Mouse (Mus musculus): ENCODE results near the gene Xirp2. TPM values are rescaled to one million over a fixed set of nuclear protein-coding genes. Genes with fewer than 3 reads are reported as not detected.
"Not testable (repeated sequence)": the region's sequence is repeated elsewhere in the genome, so short reads cannot be mapped to it uniquely, and the experiment has no call there.

Gene Xirp2
- polyA plus RNA-seq (2012; rRNA removed) = 0.01 TPM in 1 of 2 replicates, not detected in the other

- H3K4me3 ChIP-seq (ENCODE audit: control insufficient read depth, low read depth, low read length) = no peak within 1 kb of the TSS
- H3K4me1 ChIP-seq (ENCODE audit: control insufficient read depth, insufficient read depth, low read length) = no peaks in the 10 kb centered on the region
- H3K27me3 ChIP-seq (ENCODE audit: control insufficient read depth, insufficient read depth, low read length) = no peaks in the 10 kb centered on the region
- TF ChIP-seq CTCF (IDR thresholded peaks at IDR 0.05; ENCODE audit: control insufficient read depth, insufficient read depth, insufficient replicate concordance, low read depth, low read length) (no peak), POLR2A (IDR thresholded peaks at IDR 0.05; ENCODE audit: control insufficient read depth, low read depth, low read length) (no peak)
- H3K36me3 ChIP-seq (ENCODE audit: control insufficient read depth, insufficient read depth, low read length) = no peaks in the 10 kb centered on the region
- no peak within 1 kb of the TSS for H3K27ac ChIP-seq (ENCODE audit: control insufficient read depth, insufficient read depth, low read depth, low read length)
These were observed at the start of gene Xirp2 for GRCm38 (mm10) chr2:67445780-67446179. Gene Xirp2, plus strand, starts transcription at chr2:67446002.

- H3K4me3 ChIP-seq (ENCODE audit: control insufficient read depth, low read depth, low read length); H3K27me3 ChIP-seq (ENCODE audit: control insufficient read depth, insufficient read depth, low read length): not testable (repeated sequence)
These were observed 32.4 kb upstream of the Xirp2 start, which contains the start of gene Gm21830 for GRCm38 (mm10) chr2:67413425-67413824. Gene Gm21830, plus strand, starts transcription at chr2:67413725.

GRCm38 (mm10) chr2:67420853-67421252 lies 24.9 kb upstream of the Xirp2 start:
- no peaks in the 10 kb centered on the region for H3K27me3 ChIP-seq (ENCODE audit: control insufficient read depth, insufficient read depth, low read length)
- H3K4me3 ChIP-seq (ENCODE audit: control insufficient read depth, low read depth, low read length) = no peak overlapping the region
- H3K27ac ChIP-seq (ENCODE audit: control insufficient read depth, insufficient read depth, low read depth, low read length) = no peak overlapping the region
- H3K36me3 ChIP-seq (ENCODE audit: control insufficient read depth, insufficient read depth, low read length) = no peaks in the 10 kb centered on the region
- H3K4me1 ChIP-seq (ENCODE audit: control insufficient read depth, insufficient read depth, low read length) = no peaks in the 10 kb centered on the region
- no peak for TF ChIP-seq CTCF (IDR thresholded peaks at IDR 0.05; ENCODE audit: control insufficient read depth, insufficient read depth, insufficient replicate concordance, low read depth, low read length)
- TF ChIP-seq POLR2A (IDR thresholded peaks at IDR 0.05; ENCODE audit: control insufficient read depth, low read depth, low read length) = no peak

More at GRCm38 (mm10) chr2:67413425-67413824, 32.4 kb upstream of the Xirp2 start, which contains the start of gene Gm21830:
- H3K27ac ChIP-seq (ENCODE audit: control insufficient read depth, insufficient read depth, low read depth, low read length); H3K36me3 ChIP-seq (ENCODE audit: control insufficient read depth, insufficient read depth, low read length); H3K4me1 ChIP-seq (ENCODE audit: control insufficient read depth, insufficient read depth, low read length): not testable (repeated sequence)

- Histone ChIP-seq H3K36me3 (ENCODE audit: control insufficient read depth, insufficient read depth, low read length) (no peaks in the 10 kb centered on the region), H3K27me3 (ENCODE audit: control insufficient read depth, insufficient read depth, low read length) (no peaks in the 10 kb centered on the region), H3K4me1 (ENCODE audit: control insufficient read depth, insufficient read depth, low read length) (no peaks in the 10 kb centered on the region), H3K27ac (ENCODE audit: control insufficient read depth, insufficient read depth, low read depth, low read length) (no peak overlapping the region), H3K4me3 (ENCODE audit: control insufficient read depth, low read depth, low read length) (no peak overlapping the region)
- TF ChIP-seq CTCF (IDR thresholded peaks at IDR 0.05; ENCODE audit: control insufficient read depth, insufficient read depth, insufficient replicate concordance, low read depth, low read length) (no peak), POLR2A (IDR thresholded peaks at IDR 0.05; ENCODE audit: control insufficient read depth, low read depth, low read length) (no peak)
These were observed 23.0 kb upstream of the Xirp2 start for GRCm38 (mm10) chr2:67422799-67423198.

- H3K36me3 ChIP-seq (ENCODE audit: control insufficient read depth, insufficient read depth, low read length) = no peaks in the 10 kb centered on the region
- H3K4me3 ChIP-seq (ENCODE audit: control insufficient read depth, low read depth, low read length) = no peak within 1 kb of the TSS
- no peaks in the 10 kb centered on the region for H3K4me1 ChIP-seq (ENCODE audit: control insufficient read depth, insufficient read depth, low read length)
- H3K27ac ChIP-seq (ENCODE audit: control insufficient read depth, insufficient read depth, low read depth, low read length) = no peak within 1 kb of the TSS
- TF ChIP-seq CTCF (IDR thresholded peaks at IDR 0.05; ENCODE audit: control insufficient read depth, insufficient read depth, insufficient replicate concordance, low read depth, low read length) = no peak
- no peak for TF ChIP-seq POLR2A (IDR thresholded peaks at IDR 0.05; ENCODE audit: control insufficient read depth, low read depth, low read length)
- H3K27me3 ChIP-seq (ENCODE audit: control insufficient read depth, insufficient read depth, low read length) = no peaks in the 10 kb centered on the region
These were observed 12.7 kb upstream of the Xirp2 start, which contains the start of gene Gm26727 for GRCm38 (mm10) chr2:67433081-67433480. Gene Gm26727, minus strand, starts transcription at chr2:67433181.

- no peak overlapping the region for H3K27ac ChIP-seq (ENCODE audit: control insufficient read depth, insufficient read depth, low read depth, low read length)
- no peaks in the 10 kb centered on the region for H3K36me3 ChIP-seq (ENCODE audit: control insufficient read depth, insufficient read depth, low read length)
- no peak overlapping the region for H3K4me3 ChIP-seq (ENCODE audit: control insufficient read depth, low read depth, low read length)
- H3K27me3 ChIP-seq (ENCODE audit: control insufficient read depth, insufficient read depth, low read length) = no peaks in the 10 kb centered on the region
- H3K4me1 ChIP-seq (ENCODE audit: control insufficient read depth, insufficient read depth, low read length) = no peaks in the 10 kb centered on the region
- TF ChIP-seq CTCF (IDR thresholded peaks at IDR 0.05; ENCODE audit: control insufficient read depth, insufficient read depth, insufficient replicate concordance, low read depth, low read length) (no peak), POLR2A (IDR thresholded peaks at IDR 0.05; ENCODE audit: control insufficient read depth, low read depth, low read length) (no peak)
These were observed 7.5 kb upstream of the Xirp2 start for GRCm38 (mm10) chr2:67438309-67438708.

GRCm38 (mm10) chr2:67446772-67447171 lies 970 bp downstream of the Xirp2 start:
- no peak overlapping the region for H3K27ac ChIP-seq (ENCODE audit: control insufficient read depth, insufficient read depth, low read depth, low read length)
- H3K4me1 ChIP-seq (ENCODE audit: control insufficient read depth, insufficient read depth, low read length) = no peaks in the 10 kb centered on the region
- TF ChIP-seq POLR2A (IDR thresholded peaks at IDR 0.05; ENCODE audit: control insufficient read depth, low read depth, low read length) = no peak
- no peak for TF ChIP-seq CTCF (IDR thresholded peaks at IDR 0.05; ENCODE audit: control insufficient read depth, insufficient read depth, insufficient replicate concordance, low read depth, low read length)

GRCm38 (mm10) chr2:67447206-67447605 lies 1.4 kb downstream of the Xirp2 start:
- H3K4me3 ChIP-seq (ENCODE audit: control insufficient read depth, low read depth, low read length) = no peak overlapping the region
- no peak overlapping the region for H3K27ac ChIP-seq (ENCODE audit: control insufficient read depth, insufficient read depth, low read depth, low read length)
- no peaks in the 10 kb centered on the region for H3K36me3 ChIP-seq (ENCODE audit: control insufficient read depth, insufficient read depth, low read length)
- H3K4me1 ChIP-seq (ENCODE audit: control insufficient read depth, insufficient read depth, low read length) = no peaks in the 10 kb centered on the region
- TF ChIP-seq POLR2A (IDR thresholded peaks at IDR 0.05; ENCODE audit: control insufficient read depth, low read depth, low read length) = no peak
- TF ChIP-seq CTCF (IDR thresholded peaks at IDR 0.05; ENCODE audit: control insufficient read depth, insufficient read depth, insufficient replicate concordance, low read depth, low read length) = no peak
- no peaks in the 10 kb centered on the region for H3K27me3 ChIP-seq (ENCODE audit: control insufficient read depth, insufficient read depth, low read length)

More at GRCm38 (mm10) chr2:67446772-67447171, 970 bp downstream of the Xirp2 start:
- H3K4me3 ChIP-seq (ENCODE audit: control insufficient read depth, low read depth, low read length) = no peak overlapping the region
- H3K36me3 ChIP-seq (ENCODE audit: control insufficient read depth, insufficient read depth, low read length) = no peaks in the 10 kb centered on the region
- no peaks in the 10 kb centered on the region for H3K27me3 ChIP-seq (ENCODE audit: control insufficient read depth, insufficient read depth, low read length)

Measured in testis, adult 2 months (tissue).